Mouse (Mus musculus): ENCODE data around the gene Ccnk. TPM values are rescaled to one million over a fixed set of nuclear protein-coding genes. Genes with fewer than 3 reads are reported as not detected.

Gene Ccnk
- polyA plus RNA-seq, 1 experiment from 2014 or later = 6.0 TPM

GRCm38 (mm10) chr12:108204978-108205377, 25.6 kb downstream of the Ccnk start:
- H3K27ac ChIP-seq (ENCODE audit: low read depth, low read length) = no peak overlapping the region
- DNase-seq (ENCODE audit: low spot score) = no peak
- H3K9ac ChIP-seq (ENCODE audit: low read length) = no peak overlapping the region
- H3K4me2 ChIP-seq (ENCODE audit: low read depth) = no peak overlapping the region
- no peaks in the 10 kb centered on the region for H3K27me3 ChIP-seq (ENCODE audit: control insufficient read depth, insufficient read depth, low read length)
- H3K4me3 ChIP-seq (ENCODE audit: low read depth, low read length) = no peak overlapping the region
- peaks cover 16% of the 10 kb centered on the region for H3K36me3 ChIP-seq (ENCODE audit: control insufficient read depth, insufficient read depth, low read length)
- no peaks in the 10 kb centered on the region for H3K9me3 ChIP-seq (ENCODE audit: control insufficient read depth, low read length)
- H3K4me1 ChIP-seq (ENCODE audit: control insufficient read depth, insufficient read depth, low read length) = 0 out of 2 replicates have a peak, but pooled peaks cover 4% of the 10 kb centered on the region
- 84% methylated on average over 12 of the region's 12 CpGs for WGBS
- ATAC-seq (ENCODE audit: insufficient read depth, low FRiP score, low TSS enrichment) = no peak

- no peak overlapping the region for H3K9ac ChIP-seq (ENCODE audit: low read length)
- no peak overlapping the region for H3K4me2 ChIP-seq (ENCODE audit: low read depth)
- no peaks in the 10 kb centered on the region for H3K27me3 ChIP-seq (ENCODE audit: control insufficient read depth, insufficient read depth, low read length)
- ATAC-seq (ENCODE audit: insufficient read depth, low FRiP score, low TSS enrichment) (peak; percentile 48; the same call in 1 of the 2 replicates), DNase-seq (ENCODE audit: low spot score) (peak; percentile 84)
- no peaks in the 10 kb centered on the region for H3K9me3 ChIP-seq (ENCODE audit: control insufficient read depth, low read length)
- 14% methylated on average over 5 of the region's 5 CpGs for WGBS
- no peak overlapping the region for H3K27ac ChIP-seq (ENCODE audit: low read depth, low read length)
- peaks cover 13% of the 10 kb centered on the region for H3K36me3 ChIP-seq (ENCODE audit: control insufficient read depth, insufficient read depth, low read length)
- H3K4me3 ChIP-seq (ENCODE audit: low read depth, low read length) = no peak overlapping the region
- H3K4me1 ChIP-seq (ENCODE audit: control insufficient read depth, insufficient read depth, low read length) = 0 out of 2 replicates have a peak, but pooled peaks cover 4% of the 10 kb centered on the region
These were observed 27.3 kb downstream of the Ccnk start for GRCm38 (mm10) chr12:108206641-108207040.

- WGBS = 89% methylated on average over 9 of the region's 9 CpGs
- Histone ChIP-seq H3K27me3 (ENCODE audit: control insufficient read depth, insufficient read depth, low read length) (no peaks in the 10 kb centered on the region), H3K36me3 (ENCODE audit: control insufficient read depth, insufficient read depth, low read length) (peaks cover 9% of the 10 kb centered on the region; the same call in 1 of the 2 replicates), H3K4me2 (ENCODE audit: low read depth) (no peak overlapping the region), H3K4me3 (ENCODE audit: low read depth, low read length) (no peak overlapping the region), H3K9me3 (ENCODE audit: control insufficient read depth, low read length) (no peaks in the 10 kb centered on the region), H3K9ac (ENCODE audit: low read length) (no peak overlapping the region), H3K4me1 (ENCODE audit: control insufficient read depth, insufficient read depth, low read length) (peaks cover 9% of the 10 kb centered on the region), H3K27ac (ENCODE audit: low read depth, low read length) (no peak overlapping the region)
- DNase-seq (ENCODE audit: low spot score) = no peak
- ATAC-seq (ENCODE audit: insufficient read depth, low FRiP score, low TSS enrichment) = no peak
These were observed 28.8 kb downstream of the Ccnk start for GRCm38 (mm10) chr12:108208216-108208615.

GRCm38 (mm10) chr12:108208726-108209438, 29.5 kb downstream of the Ccnk start:
- H3K9me3 ChIP-seq (ENCODE audit: control insufficient read depth, low read length) = no peaks in the 10 kb centered on the region
- peak; percentile 83 for DNase-seq (ENCODE audit: low spot score)
- no peak for ATAC-seq (ENCODE audit: insufficient read depth, low FRiP score, low TSS enrichment)
- 34% methylated on average over 13 of the region's 13 CpGs for WGBS
- no peak overlapping the region for H3K4me2 ChIP-seq (ENCODE audit: low read depth)
- peaks cover 9% of the 10 kb centered on the region; the same call in 1 of the 2 replicates for H3K36me3 ChIP-seq (ENCODE audit: control insufficient read depth, insufficient read depth, low read length)
- no peak overlapping the region for H3K9ac ChIP-seq (ENCODE audit: low read length)
- no peak overlapping the region for H3K27ac ChIP-seq (ENCODE audit: low read depth, low read length)
- H3K4me1 ChIP-seq (ENCODE audit: control insufficient read depth, insufficient read depth, low read length) = peaks cover 15% of the 10 kb centered on the region
- no peak overlapping the region for H3K4me3 ChIP-seq (ENCODE audit: low read depth, low read length)
- H3K27me3 ChIP-seq (ENCODE audit: control insufficient read depth, insufficient read depth, low read length) = no peaks in the 10 kb centered on the region

- H3K27me3 ChIP-seq (ENCODE audit: control insufficient read depth, insufficient read depth, low read length) = no peaks in the 10 kb centered on the region
- ATAC-seq (ENCODE audit: insufficient read depth, low FRiP score, low TSS enrichment) (no peak), DNase-seq (ENCODE audit: low spot score) (no peak)
- H3K36me3 ChIP-seq (ENCODE audit: control insufficient read depth, insufficient read depth, low read length) = peaks cover 4% of the 10 kb centered on the region; the same call in 1 of the 2 replicates
- H3K4me1 ChIP-seq (ENCODE audit: control insufficient read depth, insufficient read depth, low read length) = peaks cover 28% of the 10 kb centered on the region
- no peak overlapping the region for H3K27ac ChIP-seq (ENCODE audit: low read depth, low read length)
- no peak overlapping the region for H3K4me2 ChIP-seq (ENCODE audit: low read depth)
- 85% methylated on average over 15 of the region's 15 CpGs for WGBS
- H3K9me3 ChIP-seq (ENCODE audit: control insufficient read depth, low read length) = no peaks in the 10 kb centered on the region
- H3K4me3 ChIP-seq (ENCODE audit: low read depth, low read length) = no peak overlapping the region
- no peak overlapping the region for H3K9ac ChIP-seq (ENCODE audit: low read length)
These were observed 31.2 kb downstream of the Ccnk start for GRCm38 (mm10) chr12:108210623-108211022.

- peaks cover 38% of the 10 kb centered on the region for H3K4me1 ChIP-seq (ENCODE audit: control insufficient read depth, insufficient read depth, low read length)
- no peak overlapping the region for H3K9ac ChIP-seq (ENCODE audit: low read length)
- H3K27ac ChIP-seq (ENCODE audit: low read depth, low read length) = no peak overlapping the region
- 51% methylated on average over 5 of the region's 5 CpGs for WGBS
- H3K9me3 ChIP-seq (ENCODE audit: control insufficient read depth, low read length) = no peaks in the 10 kb centered on the region
- H3K4me3 ChIP-seq (ENCODE audit: low read depth, low read length) = no peak overlapping the region
- H3K4me2 ChIP-seq (ENCODE audit: low read depth) = no peak overlapping the region
- ATAC-seq (ENCODE audit: insufficient read depth, low FRiP score, low TSS enrichment) (no peak), DNase-seq (ENCODE audit: low spot score) (no peak)
- no peaks in the 10 kb centered on the region for H3K36me3 ChIP-seq (ENCODE audit: control insufficient read depth, insufficient read depth, low read length)
- no peaks in the 10 kb centered on the region for H3K27me3 ChIP-seq (ENCODE audit: control insufficient read depth, insufficient read depth, low read length)
These were observed 32.7 kb downstream of the Ccnk start for GRCm38 (mm10) chr12:108212071-108212470.

GRCm38 (mm10) chr12:108212476-108212875, 33.1 kb downstream of the Ccnk start:
- ATAC-seq (ENCODE audit: insufficient read depth, low FRiP score, low TSS enrichment) (no peak), DNase-seq (ENCODE audit: low spot score) (no peak)
- Histone ChIP-seq H3K9ac (ENCODE audit: low read length) (no peak overlapping the region), H3K27me3 (ENCODE audit: control insufficient read depth, insufficient read depth, low read length) (no peaks in the 10 kb centered on the region), H3K4me3 (ENCODE audit: low read depth, low read length) (no peak overlapping the region), H3K4me2 (ENCODE audit: low read depth) (no peak overlapping the region), H3K36me3 (ENCODE audit: control insufficient read depth, insufficient read depth, low read length) (no peaks in the 10 kb centered on the region), H3K9me3 (ENCODE audit: control insufficient read depth, low read length) (no peaks in the 10 kb centered on the region), H3K27ac (ENCODE audit: low read depth, low read length) (no peak overlapping the region), H3K4me1 (ENCODE audit: control insufficient read depth, insufficient read depth, low read length) (peaks cover 40% of the 10 kb centered on the region)
- 82% methylated on average over 6 of the region's 6 CpGs for WGBS

- no peak overlapping the region for H3K4me3 ChIP-seq (ENCODE audit: low read depth, low read length)
- H3K9ac ChIP-seq (ENCODE audit: low read length) = no peak overlapping the region
- peak overlapping the region; percentile 54; the same call in 1 of the 2 replicates for H3K27ac ChIP-seq (ENCODE audit: low read depth, low read length)
- WGBS = 42% methylated on average over 18 of the region's 18 CpGs
- H3K36me3 ChIP-seq (ENCODE audit: control insufficient read depth, insufficient read depth, low read length) = no peaks in the 10 kb centered on the region
- no peaks in the 10 kb centered on the region for H3K9me3 ChIP-seq (ENCODE audit: control insufficient read depth, low read length)
- H3K4me1 ChIP-seq (ENCODE audit: control insufficient read depth, insufficient read depth, low read length) = peaks cover 48% of the 10 kb centered on the region
- H3K27me3 ChIP-seq (ENCODE audit: control insufficient read depth, insufficient read depth, low read length) = no peaks in the 10 kb centered on the region
- DNase-seq (ENCODE audit: low spot score) (peak; percentile 31), ATAC-seq (ENCODE audit: insufficient read depth, low FRiP score, low TSS enrichment) (no peak)
- H3K4me2 ChIP-seq (ENCODE audit: low read depth) = no peak overlapping the region
These were observed 34.0 kb downstream of the Ccnk start for GRCm38 (mm10) chr12:108213090-108214041.
